ENCODE assay signal across 9 mouse cellular contexts in genomic region chr9:58928103-58928502, GRCm38 (mm10).
A peak's percentile ranks its signal among the peaks of the same experiment; 100 is the strongest.
DNase-seq lines count a peak whose midpoint lies in the region; ATAC-seq lines count a peak whose summit lies in the region.
"Had no signal": no experiment of that assay in that cellular context is flagged by ENCODE, and none has a peak within 500 bp of the region (broad histone marks: within the 10 kb centered on the region; RNA-seq: fewer than 3 reads in every experiment).

No protein-coding gene starts in this region.

- no peaks in the 10 kb centered on the region for H3K9me3 ChIP-seq in limb, embryonic 11.5 days (ENCODE audit: control insufficient read depth, low read length)
- H3K9me3 ChIP-seq: neural tube, embryonic 12.5 days had no signal

- H3K4me3 ChIP-seq in limb, embryonic 11.5 days (ENCODE audit: low read depth, low read length): no peak overlapping the region
- H3K4me3 ChIP-seq: neural tube, embryonic 12.5 days had no signal

- WGBS in limb, embryonic 11.5 days: 24% methylated on average over 1 of the region's 1 CpGs

- no peaks in the 10 kb centered on the region; the same call in 1 of the 2 replicates for H3K36me3 ChIP-seq in limb, embryonic 11.5 days (ENCODE audit: control insufficient read depth, insufficient read depth, low read length)

- intact Hi-C loops in heart, postnatal 10 days (cut with DNase I): loop anchor here (2.0 kb wide), 1 partner anchor 25 kb away; no protein-coding TSS in a partner anchor

- no peak overlapping the region for H3K4me2 ChIP-seq in limb, embryonic 11.5 days (ENCODE audit: low read depth, severe bottlenecking)
- H3K4me2 ChIP-seq: neural tube, embryonic 12.5 days had no signal

- H3K4me1 ChIP-seq in limb, embryonic 11.5 days (ENCODE audit: control insufficient read depth, insufficient read depth, low read length): no peaks in the 10 kb centered on the region
- H3K4me1 ChIP-seq: neural tube, embryonic 12.5 days had no signal

- ATAC-seq in limb, embryonic 11.5 days (ENCODE audit: insufficient number of reproducible peaks, low FRiP score, low TSS enrichment, low read depth): no peak
- no peak for ATAC-seq in activated CD4-positive, CD25-positive, alpha-beta regulatory T cell, adult 4 months

- no peak overlapping the region for H3K9ac ChIP-seq in limb, embryonic 11.5 days (ENCODE audit: low read length)
- H3K9ac ChIP-seq: neural tube, embryonic 12.5 days had no signal

- peak; percentile 37 to 79 for DNase-seq in heart, postnatal 10 days
- DNase-seq in heart, adult 11 months: no peak
- DNase-seq in thymus, postnatal 0 days (ENCODE audit: low spot score): peak; percentile 44
- no peak for DNase-seq in thymus, adult 18-20 months
- DNase-seq in embryo, embryonic 10.5 days (ENCODE audit: low spot score): peak; percentile 87
- peak; percentile 47 for DNase-seq in limb, embryonic 11.5 days (ENCODE audit: low spot score)
- DNase-seq in spleen, postnatal 36 days (ENCODE audit: low spot score in 2 of 2): peak; percentile 4 to 14

- H3K27ac ChIP-seq in limb, embryonic 11.5 days (replicated peaks; ENCODE audit: low read depth, low read length): no peak overlapping the region
- H3K27ac ChIP-seq: neural tube, embryonic 12.5 days had no signal

- H3K27me3 ChIP-seq in limb, embryonic 11.5 days (ENCODE audit: control insufficient read depth, insufficient read depth, low read length): no peaks in the 10 kb centered on the region
- H3K27me3 ChIP-seq: neural tube, embryonic 12.5 days had no signal

Comparison
In these comparisons a context has a peak if more than half of its experiments do, and no peak if none do; other contexts are left out.
1. DNase-seq: peak in heart, postnatal 10 days (2 of 2), thymus, postnatal 0 days (single experiment), embryo, embryonic 10.5 days (single experiment), limb, embryonic 11.5 days (single experiment) and spleen, postnatal 36 days (2 of 2); none in heart, adult 11 months (single experiment) and thymus, adult 18-20 months (0 of 2).